Mouse (Mus musculus) midbrain, embryonic 12.5 days (tissue): ENCODE data around the gene Ankrd27. TPM values are rescaled to one million over a fixed set of nuclear protein-coding genes. Genes with fewer than 3 reads are reported as not detected.

Experiments
- ATAC-seq: fragments of 200-750 bp; cut with Nextera tagmentation; 2 replicates; pipeline ENCODE4 v1.8.0; 2017; ENCODE audit warnings: low read depth, moderate TSS enrichment, moderate library complexity; ENCODE audit not compliant: low FRiP score
- H3K27ac ChIP-seq: fragments of 300-500 bp; sonication (generic); replicated peaks from 2 replicates; pipeline ENCODE4 v1.5.1; 2016; ENCODE audit warnings: mild to moderate bottlenecking
- H3K27me3 ChIP-seq: fragments of 300-500 bp; sonication (generic); 2 replicates; pipeline ENCODE4 v1.6.1; 2016; ENCODE audit warnings: mild to moderate bottlenecking
- H3K36me3 ChIP-seq: fragments of 300-500 bp; sonication (generic); 2 replicates; pipeline ENCODE4 v1.6.1; 2016
- H3K4me1 ChIP-seq: fragments of 300-500 bp; sonication (generic); 2 replicates; pipeline ENCODE4 v1.6.1; 2016
- H3K4me2 ChIP-seq: fragments of 300-500 bp; sonication (generic); replicated peaks from 2 replicates; pipeline ENCODE4 v1.6.1; 2016; ENCODE audit warnings: mild to moderate bottlenecking, moderate library complexity
- H3K4me3 ChIP-seq: fragments of 300-500 bp; sonication (generic); 2 replicates; pipeline ENCODE4 v1.5.1; 2016; ENCODE audit warnings: mild to moderate bottlenecking
- H3K9ac ChIP-seq: fragments of 300-500 bp; sonication (generic); replicated peaks from 2 replicates; pipeline ENCODE4 v1.6.1; 2016; ENCODE audit warnings: mild to moderate bottlenecking, moderate library complexity
- H3K9me3 ChIP-seq: fragments of 300-500 bp; sonication (generic); 2 replicates; pipeline ENCODE4 v1.6.1; 2016; ENCODE audit warnings: mild to moderate bottlenecking
- WGBS: fragments of 180-500 bp; shearing (Covaris S2); methylation state at CpG from one replicate; pipeline ENCODE4 v1.1.7; 2016; 5-methylcytosine and 5-hydroxymethylcytosine counted together
- polyA plus RNA-seq: library from polyadenylated mRNA; unstranded; fragments of >200 nt; fragmentation: Nextera tagmentation; extraction: Ambion mirVana; gene quantifications from 2 replicates; pipeline ENCODE4 v1.2.1, GENCODE M21; 2016

The Ankrd27 gene
- 30.7 and 32.4 TPM in 2 replicates for polyA plus RNA-seq

- ATAC-seq, result peak; percentile 99
- Histone ChIP-seq H3K9me3 (no peaks in the 10 kb centered on the region), H3K27me3 (peaks cover 33% of the 10 kb centered on the region), H3K27ac (peak within 1 kb of the TSS; percentile 64; the same call in 1 of the 2 replicates), H3K4me1 (peaks cover 27% of the 10 kb centered on the region), H3K36me3 (no peaks in the 10 kb centered on the region), H3K4me3 (peak within 1 kb of the TSS; percentile 83), H3K4me2 (peak within 1 kb of the TSS; percentile 99), H3K9ac (peak within 1 kb of the TSS; percentile 78)
- WGBS, result under 1% methylated on average over 49 of the region's 49 CpGs
Observed at GRCm38 (mm10) chr7:35586055-35586905, at the start of gene Ankrd27. Gene Ankrd27 (plus strand): TSS chr7:35586244.

GRCm38 (mm10) chr7:35537562-35537961 is 48.5 kb upstream of the Ankrd27 start, which contains the start of gene Tdrd12:
Gene Tdrd12 (minus strand): TSS chr7:35537745.
- Histone ChIP-seq H3K4me2 (no peak within 1 kb of the TSS), H3K27ac (no peak within 1 kb of the TSS), H3K9me3 (no peaks in the 10 kb centered on the region), H3K9ac (no peak within 1 kb of the TSS), H3K36me3 (no peaks in the 10 kb centered on the region), H3K27me3 (no peaks in the 10 kb centered on the region), H3K4me1 (no peaks in the 10 kb centered on the region), H3K4me3 (no peak within 1 kb of the TSS)
- ATAC-seq, result no peak
- WGBS, result 92% methylated on average over 17 of the region's 17 CpGs

DNA sequence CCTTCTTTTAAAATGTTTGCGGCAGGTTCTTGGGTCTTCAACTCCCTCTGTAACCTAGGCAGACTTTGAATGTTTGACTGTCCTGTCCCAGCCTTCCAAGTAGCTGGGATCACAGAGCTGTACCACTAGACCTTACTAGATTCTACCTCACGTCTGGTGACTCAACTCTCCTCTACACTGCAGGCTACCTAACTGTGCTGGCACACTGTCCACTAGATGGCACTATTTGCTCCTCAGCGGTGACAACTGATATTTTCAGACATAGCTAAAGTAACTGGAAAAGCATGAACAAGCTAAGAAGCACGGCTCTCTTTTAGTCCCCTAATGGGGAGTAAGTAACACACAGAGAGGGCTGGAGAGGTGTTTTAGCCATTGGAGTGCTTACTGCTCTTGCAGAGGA is 40.2 kb upstream of the Ankrd27 start:
- peaks cover 23% of the 10 kb centered on the region for H3K36me3 ChIP-seq
- H3K9ac ChIP-seq, result no peak overlapping the region
- no peak for ATAC-seq
- H3K9me3 ChIP-seq, result no peaks in the 10 kb centered on the region
- no peaks in the 10 kb centered on the region for H3K4me1 ChIP-seq
- no peak overlapping the region for H3K27ac ChIP-seq
- no peak overlapping the region for H3K4me3 ChIP-seq
- no peaks in the 10 kb centered on the region for H3K27me3 ChIP-seq
- H3K4me2 ChIP-seq, result no peak overlapping the region
- 32% methylated on average over 4 of the region's 4 CpGs for WGBS

DNA sequence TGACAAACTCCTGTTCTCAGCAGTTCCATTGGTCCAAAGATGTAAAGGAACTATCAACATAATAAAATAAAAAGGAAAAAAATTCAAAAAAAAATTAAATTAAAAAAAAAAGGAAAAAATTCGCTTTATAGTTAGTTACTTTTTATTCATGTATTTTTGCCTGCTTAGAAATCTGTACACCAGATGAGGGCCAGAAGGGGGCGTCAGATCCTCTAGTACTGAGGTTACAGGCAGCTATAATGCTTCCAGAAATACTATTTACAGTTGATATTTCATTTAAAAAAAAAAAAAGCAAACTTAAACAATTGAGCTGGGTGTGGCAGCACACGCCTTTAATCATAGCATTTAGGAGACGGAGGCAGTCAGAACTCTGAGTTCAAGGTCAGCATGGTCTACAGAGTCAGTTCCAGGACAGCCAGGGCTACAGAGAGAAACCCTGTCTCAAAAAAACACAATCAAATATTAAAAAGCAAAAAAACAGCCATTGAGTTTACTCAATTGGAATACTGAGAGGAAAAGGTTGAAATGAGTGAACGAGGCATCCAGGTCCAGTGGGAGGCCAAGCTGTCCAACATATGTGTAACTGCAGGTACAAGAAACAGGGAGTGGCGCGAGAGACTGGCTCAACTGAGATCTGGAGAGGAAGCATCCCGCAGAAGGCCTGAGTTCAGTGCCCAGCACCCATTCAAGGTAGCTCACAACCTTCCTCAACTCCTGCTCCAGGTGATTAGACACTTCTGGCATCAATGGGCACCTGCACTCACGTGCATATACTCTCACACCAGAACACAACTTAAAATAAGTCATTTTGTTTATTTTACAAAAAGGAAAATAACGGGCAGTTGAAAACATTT is 32.1 kb upstream of the Ankrd27 start:
- H3K4me1 ChIP-seq, result peaks cover 13% of the 10 kb centered on the region
- H3K4me3 ChIP-seq, result peak overlapping the region; percentile 69
- 66% methylated on average over 10 of the region's 10 CpGs for WGBS
- H3K4me2 ChIP-seq, result peak overlapping the region; percentile 96
- H3K27me3 ChIP-seq, result no peaks in the 10 kb centered on the region
- H3K36me3 ChIP-seq, result peaks cover 20% of the 10 kb centered on the region
- H3K9me3 ChIP-seq, result no peaks in the 10 kb centered on the region
- no peak for ATAC-seq
- no peak overlapping the region for H3K27ac ChIP-seq
- H3K9ac ChIP-seq, result peak overlapping the region; percentile 90; the same call in 1 of the 2 replicates

- peaks cover 15% of the 10 kb centered on the region for H3K36me3 ChIP-seq
- 4% methylated on average over 28 of the region's 28 CpGs for WGBS
- H3K27me3 ChIP-seq, result no peaks in the 10 kb centered on the region
- no peaks in the 10 kb centered on the region for H3K9me3 ChIP-seq
- H3K4me1 ChIP-seq, result peaks cover 13% of the 10 kb centered on the region
- peak overlapping the region; percentile 69 for H3K4me3 ChIP-seq
- ATAC-seq, result peak; percentile 64
- H3K9ac ChIP-seq, result peak overlapping the region; percentile 90
- H3K27ac ChIP-seq, result peak overlapping the region; percentile 94
- peak overlapping the region; percentile 96 for H3K4me2 ChIP-seq
Observed at GRCm38 (mm10) chr7:35554605-35555175, 31.4 kb upstream of the Ankrd27 start.

DNA sequence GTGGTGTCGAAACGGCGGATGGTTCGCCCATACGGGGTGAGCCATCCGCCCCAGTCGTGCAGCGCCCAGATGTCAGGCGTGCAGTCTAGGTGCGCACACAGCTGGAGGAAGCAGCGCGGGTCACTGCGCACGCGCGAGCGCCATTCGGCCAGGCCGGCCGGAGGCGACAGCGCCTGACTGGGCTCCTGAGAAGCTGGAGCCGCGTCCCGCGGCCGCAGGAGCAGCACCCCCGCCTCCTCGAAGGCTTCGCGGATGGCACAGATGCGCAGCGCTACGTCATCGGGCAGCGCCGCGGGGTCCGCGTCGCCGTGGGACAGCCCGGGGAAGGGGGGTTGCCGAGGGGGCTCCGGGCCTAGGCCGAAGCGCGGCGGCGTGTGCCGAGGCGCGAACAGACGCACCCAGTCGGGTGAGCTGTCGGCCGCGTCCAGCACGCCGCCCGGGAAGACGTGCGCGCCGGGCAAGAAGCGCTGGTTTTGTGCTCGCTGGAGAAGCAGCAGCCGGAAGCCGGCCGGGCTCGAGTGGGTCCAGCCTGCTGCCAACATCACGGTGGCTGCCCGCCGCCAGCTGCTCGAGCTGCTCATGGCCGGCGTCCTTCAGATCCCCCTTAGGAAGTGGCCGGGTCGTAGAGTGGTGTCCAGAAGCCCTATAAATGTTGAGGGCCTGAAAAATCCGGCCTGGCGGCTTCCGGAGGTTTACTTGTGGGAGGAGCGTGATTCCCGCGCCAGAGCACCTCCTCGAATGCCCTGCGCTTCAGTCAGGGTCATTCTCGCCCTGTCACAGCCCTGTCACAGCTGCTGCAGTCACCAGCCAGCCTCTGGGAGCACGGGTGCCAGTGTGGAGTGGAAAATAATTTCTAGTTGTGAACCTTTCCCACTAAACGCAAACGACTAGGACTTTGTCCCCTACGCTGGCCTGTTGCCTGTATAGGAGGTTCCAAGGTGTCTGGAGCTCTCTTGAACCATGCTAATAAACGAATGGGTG is 30.5 kb upstream of the Ankrd27 start:
- peak overlapping the region; percentile 69 for H3K4me3 ChIP-seq
- H3K36me3 ChIP-seq, result peaks cover 8% of the 10 kb centered on the region
- no peaks in the 10 kb centered on the region for H3K27me3 ChIP-seq
- peak; percentile 95 for ATAC-seq
- peak overlapping the region; percentile 96 for H3K4me2 ChIP-seq
- H3K27ac ChIP-seq, result peak overlapping the region; percentile 94
- H3K9ac ChIP-seq, result peak overlapping the region; percentile 90
- no peaks in the 10 kb centered on the region for H3K9me3 ChIP-seq
- WGBS, result 1% methylated on average over 93 of the region's 93 CpGs
- peaks cover 13% of the 10 kb centered on the region for H3K4me1 ChIP-seq

GRCm38 (mm10) chr7:35556205-35556603 is 29.8 kb upstream of the Ankrd27 start, which contains the start of gene Nudt19:
Gene Nudt19 (minus strand): TSS chr7:35556304.
- H3K9ac ChIP-seq, result peak within 1 kb of the TSS; percentile 90
- H3K4me3 ChIP-seq, result peak within 1 kb of the TSS; percentile 69
- no peaks in the 10 kb centered on the region for H3K9me3 ChIP-seq
- peak within 1 kb of the TSS; percentile 96 for H3K4me2 ChIP-seq
- H3K4me1 ChIP-seq, result peaks cover 13% of the 10 kb centered on the region
- H3K27ac ChIP-seq, result peak within 1 kb of the TSS; percentile 94
- WGBS, result 63% methylated on average over 4 of the region's 4 CpGs
- H3K36me3 ChIP-seq, result peaks cover 1% of the 10 kb centered on the region; the same call in 1 of the 2 replicates
- no peaks in the 10 kb centered on the region for H3K27me3 ChIP-seq
- no peak for ATAC-seq

DNA sequence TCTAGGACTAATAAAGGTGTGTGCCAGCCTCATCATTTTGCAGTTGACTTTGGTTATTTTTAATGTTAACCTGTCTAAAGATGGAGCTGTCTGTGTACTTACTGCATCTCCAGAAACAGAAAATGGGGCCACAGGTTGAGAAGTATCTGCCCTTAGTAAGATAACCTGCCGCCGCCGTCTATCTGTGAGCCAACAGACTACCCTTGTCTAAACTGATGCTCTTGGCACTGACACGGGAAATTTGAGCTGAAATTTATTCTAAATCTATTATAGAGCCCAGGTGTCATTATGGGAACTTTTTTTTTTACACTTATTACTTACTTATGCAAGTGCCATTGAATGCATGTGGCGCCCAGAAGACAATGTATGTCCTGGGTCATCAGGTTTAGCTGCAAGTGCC is 29.1 kb upstream of the Ankrd27 start:
- H3K4me3 ChIP-seq, result no peak overlapping the region
- no peak overlapping the region for H3K4me2 ChIP-seq
- no peak for ATAC-seq
- peaks cover 13% of the 10 kb centered on the region for H3K4me1 ChIP-seq
- H3K9ac ChIP-seq, result no peak overlapping the region
- H3K27me3 ChIP-seq, result no peaks in the 10 kb centered on the region
- no peaks in the 10 kb centered on the region for H3K36me3 ChIP-seq
- WGBS, result 92% methylated on average over 5 of the region's 5 CpGs
- H3K27ac ChIP-seq, result no peak overlapping the region
- no peaks in the 10 kb centered on the region for H3K9me3 ChIP-seq

GRCm38 (mm10) chr7:35557577-35557976 is 28.5 kb upstream of the Ankrd27 start:
- no peak overlapping the region for H3K4me3 ChIP-seq
- H3K27me3 ChIP-seq, result no peaks in the 10 kb centered on the region
- H3K36me3 ChIP-seq, result no peaks in the 10 kb centered on the region
- peaks cover 13% of the 10 kb centered on the region for H3K4me1 ChIP-seq
- ATAC-seq, result no peak
- no peak overlapping the region for H3K4me2 ChIP-seq
- no peaks in the 10 kb centered on the region for H3K9me3 ChIP-seq
- no peak overlapping the region for H3K27ac ChIP-seq
- 84% methylated on average over 3 of the region's 3 CpGs for WGBS
- no peak overlapping the region for H3K9ac ChIP-seq

DNA sequence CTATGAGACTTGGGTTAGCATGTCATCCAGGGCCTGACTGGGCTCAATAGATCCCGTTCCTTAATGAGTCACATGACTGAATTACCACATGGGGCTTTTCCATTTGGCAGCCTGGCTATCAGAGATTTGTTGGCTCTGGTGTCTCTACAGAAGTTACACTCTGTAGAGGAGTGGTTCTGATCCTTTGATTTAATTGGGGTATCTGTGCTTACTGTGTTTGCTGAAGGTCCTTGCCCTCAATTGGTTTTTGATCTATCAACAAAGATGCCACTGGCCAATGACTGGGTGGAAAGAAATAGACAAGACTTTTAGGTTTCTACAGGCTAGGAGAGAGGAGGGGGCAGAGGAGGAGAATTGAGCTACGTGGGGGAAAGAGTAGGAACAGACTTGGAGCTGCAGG is 27.4 kb upstream of the Ankrd27 start:
- Histone ChIP-seq H3K4me2 (no peak overlapping the region), H3K27me3 (no peaks in the 10 kb centered on the region), H3K36me3 (no peaks in the 10 kb centered on the region), H3K27ac (no peak overlapping the region), H3K4me1 (peaks cover 13% of the 10 kb centered on the region), H3K9me3 (no peaks in the 10 kb centered on the region), H3K9ac (no peak overlapping the region), H3K4me3 (no peak overlapping the region)
- WGBS, result 64% methylated on average over 2 of the region's 2 CpGs
- ATAC-seq, result no peak

GRCm38 (mm10) chr7:35559838-35560237 is 26.2 kb upstream of the Ankrd27 start:
- Histone ChIP-seq H3K9me3 (no peaks in the 10 kb centered on the region), H3K27me3 (no peaks in the 10 kb centered on the region), H3K4me3 (no peak overlapping the region), H3K9ac (no peak overlapping the region), H3K4me2 (no peak overlapping the region), H3K36me3 (no peaks in the 10 kb centered on the region), H3K27ac (no peak overlapping the region), H3K4me1 (peaks cover 6% of the 10 kb centered on the region)
- 96% methylated on average over 3 of the region's 3 CpGs for WGBS
- ATAC-seq, result no peak
